Mouse (Mus musculus) cortical plate, adult 2 months (tissue): Measurements from ENCODE around the gene Peli2.

Source experiments
- CTCF ChIP-seq: fragments of 200-500 bp; IDR thresholded peaks from 2 replicates; pipeline ENCODE4 v1.5.1; 2011; ENCODE audit warnings: mild to moderate bottlenecking, control low read depth, low read length; ENCODE audit not compliant: insufficient read depth; ENCODE audit errors: extremely low read depth
- POLR2A ChIP-seq: fragments of 200-500 bp; IDR thresholded peaks from 2 replicates; pipeline ENCODE4 v1.6.1; 2011; ENCODE audit warnings: mild to moderate bottlenecking, low read length, control low read depth; ENCODE audit not compliant: insufficient read depth; ENCODE audit errors: extremely low read depth

DNA sequence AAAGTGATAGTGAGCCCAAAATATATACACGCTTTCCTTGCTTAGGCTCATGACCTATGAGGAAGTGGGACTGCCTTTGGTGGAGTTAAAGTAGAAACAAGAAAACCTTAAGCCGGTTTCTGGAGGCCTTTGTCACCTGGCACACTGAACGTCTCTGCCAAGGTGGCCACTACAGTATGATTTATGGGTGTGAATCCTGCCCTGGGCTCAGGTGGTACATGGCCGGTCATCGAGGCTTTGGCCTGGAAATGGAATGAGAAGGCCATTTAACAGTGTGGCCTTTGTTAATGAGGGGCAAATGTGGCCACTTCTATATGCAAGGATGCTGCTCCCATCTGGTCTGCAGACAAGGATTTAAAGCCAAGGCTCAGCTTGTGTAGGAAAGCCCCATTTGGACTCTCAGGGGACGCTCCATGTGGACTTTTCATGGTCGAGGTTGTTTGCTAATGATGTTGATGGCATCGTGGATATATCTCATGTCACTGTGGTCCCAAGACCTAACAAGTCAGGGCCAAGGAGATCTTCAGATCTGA, 33.3 kb upstream of the Peli2 start:
- TF ChIP-seq CTCF (no peak), POLR2A (no peak)
